Mouse (Mus musculus) layer of hippocampus, postnatal 10 days (tissue): Measurements from ENCODE around the gene Dgcr2. TPM values are rescaled to one million over a fixed set of nuclear protein-coding genes. Genes with fewer than 3 reads are reported as not detected.
A peak's percentile ranks its signal among the peaks of the same experiment; 100 is the strongest.

ENCODE experiments used
- DNase-seq, 2 experiments: peaks; one replicate each; pipeline ENCODE4 v3.0.0; 2021; ENCODE audit warnings: low spot score in 2 of 2
- total RNA-seq, 2 experiments: library from RNA; stranded (reverse); gene quantifications; 2 replicates each; pipeline ENCODE4 v1.2.3; 2021

The Dgcr2 gene
- total RNA-seq, 2 experiments from 2014 or later: 109 to 114 TPM

DNA sequence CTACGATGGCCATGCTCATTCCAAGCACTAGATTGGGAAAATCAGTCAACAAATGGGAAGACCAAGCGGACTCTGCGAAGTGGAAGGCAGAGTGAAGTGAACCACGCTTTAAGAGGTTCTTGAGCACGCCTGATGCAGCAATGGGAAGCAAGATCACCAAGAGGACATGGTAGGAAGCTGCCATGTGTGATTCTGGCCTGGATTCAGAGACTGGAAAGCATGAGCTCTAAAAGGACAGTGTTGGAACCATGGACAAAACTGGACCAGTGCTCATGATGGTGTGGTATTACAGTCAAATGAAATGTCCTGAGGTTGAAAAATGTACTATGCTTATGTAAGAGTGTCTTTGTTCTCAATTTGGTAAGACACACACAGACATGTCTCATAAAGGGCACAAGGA lies 47.0 kb downstream of the Dgcr2 start:
- DNase-seq: no peak

DNA sequence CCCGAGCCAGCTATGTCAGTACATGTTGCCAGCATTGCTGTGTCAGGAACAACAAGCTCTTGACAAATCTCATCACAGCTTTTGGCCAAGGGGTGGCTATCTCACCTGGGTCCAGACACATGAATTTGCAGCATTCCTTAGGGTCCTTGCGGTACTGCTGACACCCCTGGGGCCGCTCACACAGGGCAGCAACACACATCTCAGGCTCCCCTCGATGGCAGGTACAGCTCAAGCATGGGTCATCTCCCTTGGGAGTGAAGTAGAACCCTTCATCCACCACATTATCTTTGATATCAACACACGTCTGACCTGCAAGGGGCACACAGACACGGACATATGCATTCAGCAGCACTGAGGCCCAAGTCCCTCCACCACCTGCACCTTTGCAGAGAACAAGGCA lies 48.9 kb downstream of the Dgcr2 start:
- no peak for DNase-seq

DNA sequence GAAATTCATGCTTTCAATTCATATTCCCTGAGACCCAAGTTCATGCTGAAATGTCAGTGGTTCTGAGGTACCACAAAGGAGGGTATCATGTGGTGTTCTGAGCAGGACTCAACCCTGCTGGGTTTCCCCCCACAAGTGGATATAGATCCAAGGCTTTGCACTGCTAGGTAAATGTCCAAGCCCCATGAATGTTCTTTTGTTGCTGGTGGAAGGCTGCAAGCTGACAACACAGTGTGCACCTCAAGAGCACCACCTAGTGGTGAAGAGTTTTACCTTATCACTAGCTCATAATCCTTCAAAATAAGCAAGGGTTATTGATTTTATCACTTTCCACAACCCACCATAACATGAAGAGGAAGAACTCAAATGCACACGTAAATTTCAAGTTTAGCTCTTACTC lies 49.4 kb downstream of the Dgcr2 start:
- peak in 1 of 2 experiments; percentile 60 for DNase-seq

DNA sequence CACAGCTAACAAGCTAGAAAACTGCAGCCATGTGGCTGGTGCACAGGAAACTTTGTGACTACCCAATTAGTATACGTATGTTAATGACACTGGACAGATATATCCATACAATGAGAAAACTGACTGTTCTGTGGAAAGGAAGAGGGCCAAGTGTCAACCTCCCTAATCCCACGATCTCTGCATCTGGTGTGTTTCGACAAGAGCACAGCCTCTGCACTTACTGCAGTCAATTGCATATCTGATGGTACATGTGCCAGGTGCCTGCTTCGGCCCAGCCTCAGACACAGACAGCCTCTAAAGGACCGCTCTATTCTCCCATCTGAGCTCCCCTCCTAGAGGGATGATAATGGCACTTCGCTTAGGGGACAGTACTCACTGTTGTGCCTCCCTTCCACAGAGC lies 49.9 kb downstream of the Dgcr2 start:
- DNase-seq: no peak

GRCm38 (mm10) chr16:17843701-17844365 lies 54.5 kb downstream of the Dgcr2 start:
- DNase-seq: no peak

DNA sequence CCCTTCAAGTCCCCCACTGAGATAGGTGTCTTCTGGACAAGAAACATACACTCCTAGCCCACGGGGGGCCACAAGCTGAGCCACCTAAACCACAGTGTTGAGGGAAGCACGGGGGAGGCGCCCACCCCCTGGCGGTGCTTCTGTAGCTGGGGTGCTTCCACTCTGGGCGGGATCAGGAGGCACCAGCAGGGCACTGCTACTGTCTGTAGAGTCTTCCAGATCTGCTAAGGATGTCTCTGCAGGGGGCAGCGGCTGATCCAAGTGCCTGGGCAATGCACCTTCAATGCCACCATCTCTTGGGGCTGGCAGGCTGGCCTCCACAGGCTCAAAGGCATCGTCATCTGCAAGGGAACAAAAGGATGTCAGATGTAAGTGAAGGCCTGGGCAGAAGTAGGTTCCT lies 55.9 kb downstream of the Dgcr2 start:
- DNase-seq: no peak

DNA sequence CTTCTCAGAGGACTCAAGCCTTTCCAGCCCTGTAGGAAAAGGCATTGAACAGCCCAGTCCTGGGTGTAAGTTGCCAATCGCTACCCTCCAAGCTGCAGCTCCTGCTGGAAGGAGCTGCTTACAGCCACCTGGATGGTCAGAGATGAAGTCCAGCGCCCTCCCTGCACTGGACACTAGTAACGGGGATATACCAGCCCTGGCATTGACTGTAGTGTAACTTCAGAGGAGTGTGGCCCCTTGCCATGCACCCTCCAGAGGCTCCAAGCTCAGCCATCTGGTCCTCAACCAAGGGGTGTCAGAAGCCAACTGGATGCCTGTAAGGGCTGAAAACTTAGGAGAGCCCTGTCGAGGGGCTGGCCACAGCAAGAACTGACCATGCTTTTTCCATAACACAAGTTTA lies 58.4 kb downstream of the Dgcr2 start:
- no peak for DNase-seq

- DNase-seq: no peak
Observed at GRCm38 (mm10) chr16:17838051-17838450, 60.3 kb downstream of the Dgcr2 start, which contains the start of gene Car15. Gene Car15, minus strand, starts transcription at chr16:17838364.

GRCm38 (mm10) chr16:17835481-17835880 lies 62.9 kb downstream of the Dgcr2 start:
- no peak for DNase-seq

- no peak for DNase-seq
Observed at GRCm38 (mm10) chr16:17834543-17834942, 63.8 kb downstream of the Dgcr2 start.

- peak; percentile 61 to 71 for DNase-seq
Observed at GRCm38 (mm10) chr16:17833681-17834399, 64.5 kb downstream of the Dgcr2 start.

GRCm38 (mm10) chr16:17833321-17833680 lies 65.1 kb downstream of the Dgcr2 start:
- peak in 1 of 2 experiments; percentile 54 for DNase-seq

- no peak for DNase-seq
Observed at GRCm38 (mm10) chr16:17832821-17833220, 65.5 kb downstream of the Dgcr2 start, which contains the start of gene B830017H08Rik. Gene B830017H08Rik, plus strand, starts transcription at chr16:17833121.

DNA sequence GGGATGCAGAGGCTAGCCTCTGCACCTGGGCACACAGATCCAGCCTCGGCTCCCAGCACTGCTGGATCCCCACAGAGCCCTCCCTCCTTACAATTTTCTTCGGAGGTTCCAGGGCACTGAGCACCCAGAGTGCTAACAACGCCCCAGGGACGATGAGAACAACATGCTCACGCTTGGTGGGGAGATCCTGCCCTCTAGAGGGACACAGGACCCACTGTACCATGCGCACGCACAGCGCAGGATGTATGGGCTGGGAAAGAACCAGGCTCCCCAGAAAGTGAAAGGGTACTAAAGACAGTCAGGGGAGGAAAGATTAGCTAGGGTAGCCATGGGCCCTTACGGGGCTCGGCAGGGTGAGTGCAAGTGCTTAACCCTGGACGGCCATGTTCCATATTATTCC lies 66.6 kb downstream of the Dgcr2 start:
- DNase-seq: no peak

DNA sequence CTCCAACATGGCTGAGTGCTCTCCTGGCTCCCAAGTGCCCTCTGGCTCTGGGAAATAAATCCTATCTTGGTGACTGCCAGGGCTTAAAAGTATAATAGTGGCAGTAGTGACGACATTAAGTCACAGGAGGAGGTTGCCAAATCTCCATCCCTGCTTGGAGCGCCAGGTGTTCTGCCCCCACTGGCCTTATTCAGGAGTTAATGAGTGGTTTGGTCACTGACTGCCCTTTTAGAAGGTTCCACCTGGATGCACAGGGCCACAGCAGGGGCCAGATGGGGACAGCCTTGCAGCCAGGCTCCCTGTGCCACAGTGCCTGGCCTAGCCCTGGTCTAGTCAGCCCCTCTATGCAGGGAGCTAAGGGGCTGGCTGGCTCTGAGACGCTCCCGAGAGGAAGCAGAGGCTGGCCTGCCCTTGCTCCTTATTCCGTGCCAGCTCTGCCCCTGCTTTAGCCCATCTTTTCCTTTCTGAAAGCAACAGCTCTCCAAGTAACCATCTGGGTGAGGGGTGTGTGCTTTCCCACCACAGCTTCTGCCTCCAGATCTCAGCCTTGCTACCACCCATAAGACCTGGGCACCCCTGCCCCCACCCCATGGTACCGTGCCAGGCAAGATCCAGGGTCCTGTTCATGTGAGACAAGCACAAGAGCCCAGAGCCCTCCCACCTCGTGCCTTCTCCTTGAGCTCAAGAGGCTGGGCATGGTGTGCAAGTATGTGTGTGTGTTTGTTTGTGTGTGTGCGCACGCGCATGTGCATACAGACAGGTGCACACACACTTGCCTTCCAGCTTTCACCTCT lies 67.8 kb downstream of the Dgcr2 start:
- no peak for DNase-seq

DNA sequence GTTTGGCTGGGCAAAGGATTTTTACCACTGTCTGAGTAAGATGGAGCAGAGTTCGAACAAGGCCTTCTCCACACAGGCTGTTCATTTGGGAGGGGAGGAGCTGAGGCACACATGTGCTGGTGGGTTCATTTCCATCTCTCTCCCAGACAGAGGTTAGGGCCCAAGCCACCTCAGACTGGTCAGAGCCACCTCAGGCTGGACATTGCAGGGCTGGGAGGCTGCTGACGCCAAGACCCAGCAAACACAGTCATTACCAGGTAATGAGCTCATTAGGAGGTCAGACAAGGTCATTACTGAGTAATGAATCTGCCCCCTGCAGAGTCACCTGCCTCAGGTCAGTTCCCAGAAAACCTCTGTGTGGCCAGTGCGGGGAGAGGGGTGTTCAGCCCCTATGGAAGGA lies 69.5 kb downstream of the Dgcr2 start:
- DNase-seq: no peak

GRCm38 (mm10) chr16:17828229-17828628 lies 70.1 kb downstream of the Dgcr2 start:
- DNase-seq: no peak

DNA sequence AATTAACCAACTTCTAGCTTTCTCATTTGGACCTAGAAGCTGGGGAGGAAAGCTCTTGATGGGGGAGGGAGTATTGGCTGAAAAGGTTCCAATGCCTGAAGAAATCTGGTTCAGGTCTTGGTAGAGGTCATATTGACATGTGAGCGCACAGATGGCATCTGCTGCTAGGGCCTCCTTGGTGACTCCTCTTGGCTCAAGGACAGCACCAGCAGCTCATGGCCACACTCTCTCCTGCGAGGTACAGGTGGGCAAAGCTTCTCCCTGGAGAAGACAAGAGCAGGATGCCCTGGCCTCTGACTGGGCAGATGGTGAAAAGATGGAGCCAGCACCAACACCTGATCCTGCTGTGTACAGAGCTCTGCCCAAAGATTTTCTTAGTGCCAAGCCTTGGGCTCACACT lies 71.9 kb downstream of the Dgcr2 start:
- DNase-seq: no peak

DNA sequence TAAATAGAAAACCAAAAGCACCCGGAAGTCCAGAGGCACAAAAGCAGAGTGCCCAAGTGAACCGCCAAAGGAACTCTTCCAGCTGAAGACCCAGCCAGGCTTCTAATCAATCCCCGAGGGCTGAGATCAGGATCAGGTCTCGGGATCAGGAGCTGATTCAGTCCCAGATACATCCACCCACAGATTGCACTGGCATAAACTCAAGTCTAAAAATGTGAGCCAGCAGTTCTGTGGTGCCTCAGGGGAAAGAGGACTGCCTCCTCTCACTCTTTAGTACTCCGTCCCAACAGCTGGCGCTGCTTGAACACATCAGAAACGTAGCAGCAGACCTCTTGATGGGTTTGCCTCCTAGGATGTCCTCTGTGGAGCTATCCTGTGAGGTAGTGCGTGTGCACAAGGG lies 81.8 kb downstream of the Dgcr2 start:
- DNase-seq: no peak

GRCm38 (mm10) chr16:17815411-17816402 lies 82.7 kb downstream of the Dgcr2 start:
- DNase-seq: peak; percentile 63 to 77

GRCm38 (mm10) chr16:17813173-17813572 lies 85.2 kb downstream of the Dgcr2 start:
- no peak for DNase-seq
